ENCODE assay signal across 13 mouse cellular contexts in genomic region chr17:67515601-67516147, GRCm38 (mm10).
A peak's percentile ranks its signal among the peaks of the same experiment; 100 is the strongest.
DNase-seq lines count a peak whose midpoint lies in the region; ATAC-seq lines count a peak whose summit lies in the region.
"Had no signal": no experiment of that assay in that cellular context is flagged by ENCODE, and none has a peak within 500 bp of the region (broad histone marks: within the 10 kb centered on the region; RNA-seq: fewer than 3 reads in every experiment).

No protein-coding gene starts in this region.

- no peaks in the 10 kb centered on the region for H3K9me3 ChIP-seq in forebrain, embryonic 10.5 days
- no peaks in the 10 kb centered on the region for H3K9me3 ChIP-seq in forebrain, embryonic 16.5 days (ENCODE audit: control insufficient read depth, low read length)
- H3K9me3 ChIP-seq in intestine, embryonic 14.5 days (ENCODE audit: control insufficient read depth, low read length), result no peaks in the 10 kb centered on the region
- no peaks in the 10 kb centered on the region for H3K9me3 ChIP-seq in intestine, embryonic 15.5 days
- H3K9me3 ChIP-seq: liver, embryonic 15.5 days had no signal

- no peak for DNase-seq in forebrain, embryonic 10.5 days (ENCODE audit: extremely low spot score, low spot score)
- no peak for DNase-seq in intestine, embryonic 14.5 days (ENCODE audit: low spot score)
- DNase-seq in retina, postnatal 1 day, result peak; percentile 37
- no peak for DNase-seq in retina, embryonic 14.5 days (ENCODE audit: low spot score)
- no peak for DNase-seq in spleen, postnatal 4 days (ENCODE audit: low spot score in 2 of 2)
- no peak for DNase-seq in cerebellum, adult 11-12 months
- DNase-seq: cerebellum, adult 2 months; layer of hippocampus, adult 9-11 months; left cerebral cortex, postnatal 4 days had no signal

- H3K27me3 ChIP-seq in forebrain, embryonic 10.5 days (ENCODE audit: poor library complexity, severe bottlenecking), result no peaks in the 10 kb centered on the region
- no peaks in the 10 kb centered on the region for H3K27me3 ChIP-seq in forebrain, embryonic 16.5 days (replicated peaks; ENCODE audit: control insufficient read depth, insufficient read depth, low read length)
- no peaks in the 10 kb centered on the region for H3K27me3 ChIP-seq in intestine, embryonic 14.5 days (replicated peaks; ENCODE audit: control insufficient read depth, insufficient read depth, low read length)
- H3K27me3 ChIP-seq in intestine, embryonic 15.5 days (replicated peaks), result no peaks in the 10 kb centered on the region
- H3K27me3 ChIP-seq: liver, embryonic 15.5 days had no signal

- no peak for ATAC-seq in forebrain, embryonic 16.5 days
- no peak for ATAC-seq in intestine, embryonic 14.5 days (replicated peaks; ENCODE audit: low FRiP score, low TSS enrichment, low read depth)
- no peak for ATAC-seq in intestine, embryonic 15.5 days
- ATAC-seq: forebrain, embryonic 14.5 days had no signal

- peaks cover 13% of the 10 kb centered on the region for H3K4me1 ChIP-seq in forebrain, embryonic 10.5 days
- no peaks in the 10 kb centered on the region for H3K4me1 ChIP-seq in forebrain, embryonic 16.5 days (replicated peaks; ENCODE audit: control insufficient read depth, insufficient read depth, low read length)
- H3K4me1 ChIP-seq in intestine, embryonic 14.5 days (replicated peaks; ENCODE audit: control insufficient read depth, insufficient read depth, low read length), result no peaks in the 10 kb centered on the region
- H3K4me1 ChIP-seq in intestine, embryonic 15.5 days (replicated peaks), result 0 out of 2 replicates have a peak, but pooled peaks cover 4% of the 10 kb centered on the region
- H3K4me1 ChIP-seq: liver, embryonic 15.5 days had no signal

- no peak overlapping the region for H3K4me2 ChIP-seq in forebrain, embryonic 16.5 days (ENCODE audit: low read length)
- H3K4me2 ChIP-seq in intestine, embryonic 14.5 days (ENCODE audit: low read length), result no peak overlapping the region
- no peak overlapping the region for H3K4me2 ChIP-seq in intestine, embryonic 15.5 days (replicated peaks)
- H3K4me2 ChIP-seq: liver, embryonic 15.5 days had no signal

- H3K36me3 ChIP-seq in forebrain, embryonic 10.5 days (replicated peaks), result no peaks in the 10 kb centered on the region
- H3K36me3 ChIP-seq in forebrain, embryonic 16.5 days (ENCODE audit: control insufficient read depth, insufficient read depth), result no peaks in the 10 kb centered on the region
- H3K36me3 ChIP-seq in intestine, embryonic 14.5 days (ENCODE audit: control insufficient read depth, insufficient read depth, low read length), result no peaks in the 10 kb centered on the region
- H3K36me3 ChIP-seq in intestine, embryonic 15.5 days, result no peaks in the 10 kb centered on the region
- H3K36me3 ChIP-seq: liver, embryonic 15.5 days had no signal

- 0 out of 2 replicates have a peak overlapping the region, but pooled peaks have one; percentile 58 for H3K27ac ChIP-seq in forebrain, embryonic 10.5 days
- H3K27ac ChIP-seq in forebrain, embryonic 16.5 days (ENCODE audit: low read length), result no peak overlapping the region
- H3K27ac ChIP-seq in intestine, embryonic 14.5 days (ENCODE audit: low read depth), result peak overlapping the region; percentile 33; the same call in 1 of the 2 replicates
- no peak overlapping the region for H3K27ac ChIP-seq in intestine, embryonic 15.5 days
- H3K27ac ChIP-seq: liver, embryonic 15.5 days had no signal

- H3K4me3 ChIP-seq in forebrain, embryonic 10.5 days, result no peak overlapping the region
- H3K4me3 ChIP-seq in forebrain, embryonic 16.5 days (replicated peaks; ENCODE audit: low read length), result no peak overlapping the region
- H3K4me3 ChIP-seq in intestine, embryonic 14.5 days (ENCODE audit: low read depth, low read length), result no peak overlapping the region
- H3K4me3 ChIP-seq in intestine, embryonic 15.5 days (replicated peaks), result no peak overlapping the region
- H3K4me3 ChIP-seq: liver, embryonic 15.5 days had no signal

- no peak overlapping the region for H3K9ac ChIP-seq in forebrain, embryonic 16.5 days (replicated peaks; ENCODE audit: low read depth, low read length)
- H3K9ac ChIP-seq in intestine, embryonic 14.5 days (ENCODE audit: low read length), result no peak overlapping the region
- H3K9ac ChIP-seq in intestine, embryonic 15.5 days, result no peak overlapping the region
- H3K9ac ChIP-seq: liver, embryonic 15.5 days had no signal

- WGBS in forebrain, embryonic 10.5 days, result 89% methylated on average over 7 of the region's 7 CpGs
- WGBS in forebrain, embryonic 16.5 days, result 81% methylated on average over 7 of the region's 7 CpGs
- WGBS in intestine, embryonic 14.5 days, result 75% methylated on average over 7 of the region's 7 CpGs
- WGBS in intestine, embryonic 15.5 days, result 72% methylated on average over 7 of the region's 7 CpGs

Comparison
In these comparisons a context has a peak if more than half of its experiments do, and no peak if none do; other contexts are left out.
1. H3K27ac ChIP-seq: peak in forebrain, embryonic 10.5 days (single experiment) and intestine, embryonic 14.5 days (single experiment); none in forebrain, embryonic 16.5 days (single experiment) and intestine, embryonic 15.5 days (single experiment).